Mouse (Mus musculus): ENCODE measurements around the gene Cacnb3. TPM values are rescaled to one million over a fixed set of nuclear protein-coding genes. Genes with fewer than 3 reads are reported as not detected.

Gene Cacnb3
- polyA plus RNA-seq, 1 experiment from 2014 or later = 86.2 TPM

DNA sequence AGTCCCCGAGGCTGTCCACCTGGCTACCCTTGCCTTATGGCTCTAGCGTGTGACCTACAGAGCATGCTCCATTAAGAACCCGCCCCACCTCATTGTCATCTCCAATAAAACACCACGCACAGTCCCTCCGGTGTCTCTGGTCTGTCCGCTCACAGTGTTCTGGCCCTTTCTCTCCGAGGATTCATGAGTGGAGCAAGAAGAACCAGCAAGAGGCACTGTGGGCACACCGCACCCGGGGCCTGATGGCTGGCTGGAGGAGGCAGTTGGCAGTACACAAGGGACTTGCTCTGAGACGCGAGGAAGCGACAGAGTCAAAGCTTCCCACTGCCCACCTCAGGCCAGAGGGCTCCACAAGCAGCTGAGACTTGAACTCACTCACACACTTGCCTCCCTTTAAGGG lies 13.8 kb downstream of the Cacnb3 start:
- Histone ChIP-seq H3K4me3 (no peak overlapping the region), H3K27me3 (no peaks in the 10 kb centered on the region), H3K27ac (replicated peaks) (no peak overlapping the region), H3K36me3 (peaks cover 99% of the 10 kb centered on the region), H3K4me2 (replicated peaks) (no peak overlapping the region), H3K9me3 (no peaks in the 10 kb centered on the region), H3K9ac (replicated peaks) (no peak overlapping the region), H3K4me1 (no peaks in the 10 kb centered on the region)
- 93% methylated on average over 12 of the region's 12 CpGs for WGBS
- no peak for ATAC-seq (ENCODE audit: low FRiP score, low read depth)

DNA sequence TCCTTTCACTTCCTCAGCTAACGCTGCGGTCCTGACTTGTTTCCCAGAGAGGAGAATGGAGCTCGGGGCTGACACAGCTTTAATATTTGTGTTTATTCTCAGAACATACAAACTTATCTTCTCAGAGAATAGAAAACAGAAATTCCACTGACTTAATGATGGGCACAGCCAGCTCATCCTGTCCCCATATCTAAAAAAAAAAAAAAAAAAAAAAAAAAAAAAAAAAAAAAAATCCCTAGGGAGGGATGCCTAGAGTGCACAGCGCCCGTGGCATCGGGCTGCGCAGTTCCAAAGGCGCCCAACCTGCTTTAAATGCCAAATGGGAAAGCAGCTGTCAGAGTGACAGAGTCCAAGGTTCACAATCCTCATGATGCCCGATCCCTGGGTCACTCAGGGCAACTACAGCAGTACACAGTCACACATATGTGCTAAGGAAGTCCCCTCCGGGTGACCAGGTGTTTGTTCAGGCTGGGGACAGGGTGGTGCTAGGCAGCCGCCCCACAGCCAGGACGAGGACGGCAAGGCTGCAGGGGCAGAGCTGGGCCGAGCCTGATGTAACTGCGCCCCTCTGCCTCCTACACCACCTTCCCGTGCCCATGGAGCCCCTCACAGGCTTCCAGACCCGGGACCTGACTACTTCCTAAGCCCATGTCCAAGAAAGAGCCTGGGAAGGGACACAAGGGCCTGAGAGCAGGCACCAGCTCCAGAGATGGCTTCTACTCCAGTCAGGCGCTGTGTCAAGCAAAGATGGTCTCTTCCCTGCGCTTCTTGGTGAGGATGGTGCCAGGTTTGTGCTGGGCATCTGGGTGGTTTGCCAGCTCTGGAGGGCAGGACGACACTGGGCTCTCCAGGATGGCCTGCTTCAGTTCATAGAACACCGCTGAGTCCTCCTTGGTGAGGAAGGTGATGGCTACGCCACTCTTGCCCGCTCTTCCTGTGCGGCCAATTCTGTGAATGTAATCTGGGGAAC lies 14.7 kb downstream of the Cacnb3 start:
- Histone ChIP-seq H3K27ac (replicated peaks) (0 out of 2 replicates have a peak overlapping the region, but pooled peaks have one; percentile 20), H3K36me3 (peaks cover 99% of the 10 kb centered on the region), H3K9ac (replicated peaks) (no peak overlapping the region; the same call in 1 of the 2 replicates), H3K4me2 (replicated peaks) (no peak overlapping the region), H3K9me3 (no peaks in the 10 kb centered on the region), H3K27me3 (no peaks in the 10 kb centered on the region), H3K4me3 (no peak overlapping the region), H3K4me1 (no peaks in the 10 kb centered on the region)
- 92% methylated on average over 24 of the region's 24 CpGs for WGBS
- no peak for ATAC-seq (ENCODE audit: low FRiP score, low read depth)

DNA sequence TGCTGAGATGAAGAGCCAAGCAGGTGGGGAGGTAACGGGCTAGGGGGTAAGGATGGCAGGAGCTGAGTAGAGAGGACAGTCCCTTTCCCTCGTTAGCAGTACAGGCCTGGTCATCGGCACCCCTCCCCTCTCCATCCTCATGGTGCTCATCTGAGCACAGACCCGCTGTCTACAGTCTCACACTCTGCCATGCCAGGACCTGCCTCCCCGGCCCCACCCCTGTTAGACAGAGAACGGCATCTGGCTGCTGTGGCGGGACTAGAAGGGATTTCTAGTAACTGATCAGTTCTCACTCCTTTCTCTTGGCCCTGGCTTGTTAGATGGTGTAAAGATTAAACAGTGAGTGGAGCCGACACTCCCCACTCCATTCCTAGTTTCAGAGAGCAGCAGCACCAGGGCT lies 16.1 kb downstream of the Cacnb3 start:
- no peaks in the 10 kb centered on the region for H3K4me1 ChIP-seq
- ATAC-seq (ENCODE audit: low FRiP score, low read depth) = no peak
- H3K9me3 ChIP-seq = no peaks in the 10 kb centered on the region
- H3K9ac ChIP-seq (replicated peaks) = no peak overlapping the region
- H3K4me2 ChIP-seq (replicated peaks) = no peak overlapping the region
- H3K36me3 ChIP-seq = peaks cover 99% of the 10 kb centered on the region
- 0 out of 2 replicates have a peak overlapping the region, but pooled peaks have one; percentile 3 for H3K27ac ChIP-seq (replicated peaks)
- no peaks in the 10 kb centered on the region for H3K27me3 ChIP-seq
- H3K4me3 ChIP-seq = no peak overlapping the region
- 84% methylated on average over 8 of the region's 8 CpGs for WGBS

- Histone ChIP-seq H3K4me1 (no peaks in the 10 kb centered on the region), H3K9me3 (no peaks in the 10 kb centered on the region), H3K27ac (replicated peaks) (no peak overlapping the region), H3K9ac (replicated peaks) (no peak overlapping the region), H3K4me2 (replicated peaks) (no peak overlapping the region), H3K4me3 (no peak overlapping the region), H3K36me3 (peaks cover 99% of the 10 kb centered on the region), H3K27me3 (no peaks in the 10 kb centered on the region)
- 91% methylated on average over 10 of the region's 10 CpGs for WGBS
- ATAC-seq (ENCODE audit: low FRiP score, low read depth) = no peak
These were observed 16.7 kb downstream of the Cacnb3 start for GRCm38 (mm10) chr15:98647308-98647707.

DNA sequence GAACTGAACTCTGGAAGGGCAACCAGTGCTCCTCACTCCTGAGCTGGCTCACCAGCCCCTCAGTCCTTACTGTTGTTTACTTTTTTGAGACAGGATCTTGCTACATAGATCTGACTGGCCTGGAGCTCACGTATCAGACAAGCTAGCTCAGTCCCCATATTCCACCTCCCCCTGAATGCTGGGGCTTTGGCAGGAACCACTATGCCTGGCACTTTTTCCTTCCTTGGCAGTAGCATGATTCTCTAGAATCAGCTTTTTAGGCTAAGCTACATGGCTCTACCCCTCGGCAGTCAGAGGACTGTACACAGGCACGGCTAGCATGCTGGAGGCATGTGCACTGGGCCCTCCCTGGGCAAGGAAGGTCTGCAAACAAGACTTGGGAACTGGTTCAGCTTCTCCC lies 17.4 kb downstream of the Cacnb3 start:
- H3K9ac ChIP-seq (replicated peaks) = no peak overlapping the region
- 97% methylated on average over 3 of the region's 3 CpGs for WGBS
- no peak overlapping the region for H3K27ac ChIP-seq (replicated peaks)
- H3K4me2 ChIP-seq (replicated peaks) = no peak overlapping the region
- H3K4me3 ChIP-seq = no peak overlapping the region
- no peaks in the 10 kb centered on the region for H3K27me3 ChIP-seq
- no peak for ATAC-seq (ENCODE audit: low FRiP score, low read depth)
- no peaks in the 10 kb centered on the region for H3K4me1 ChIP-seq
- H3K36me3 ChIP-seq = peaks cover 99% of the 10 kb centered on the region
- no peaks in the 10 kb centered on the region for H3K9me3 ChIP-seq

- Histone ChIP-seq H3K4me3 (no peak overlapping the region), H3K9me3 (no peaks in the 10 kb centered on the region), H3K36me3 (peaks cover 99% of the 10 kb centered on the region), H3K27ac (replicated peaks) (no peak overlapping the region), H3K9ac (replicated peaks) (no peak overlapping the region), H3K4me1 (no peaks in the 10 kb centered on the region), H3K27me3 (no peaks in the 10 kb centered on the region), H3K4me2 (replicated peaks) (no peak overlapping the region)
- WGBS = 96% methylated on average over 15 of the region's 15 CpGs
- no peak for ATAC-seq (ENCODE audit: low FRiP score, low read depth)
These were observed 20.8 kb downstream of the Cacnb3 start for GRCm38 (mm10) chr15:98651431-98651830.

GRCm38 (mm10) chr15:98652174-98652573 lies 21.5 kb downstream of the Cacnb3 start:
- no peak overlapping the region for H3K4me2 ChIP-seq (replicated peaks)
- 96% methylated on average over 8 of the region's 8 CpGs for WGBS
- H3K9ac ChIP-seq (replicated peaks) = no peak overlapping the region
- no peak overlapping the region for H3K27ac ChIP-seq (replicated peaks)
- H3K4me1 ChIP-seq = no peaks in the 10 kb centered on the region
- ATAC-seq (ENCODE audit: low FRiP score, low read depth) = no peak
- H3K4me3 ChIP-seq = no peak overlapping the region
- peaks cover 99% of the 10 kb centered on the region for H3K36me3 ChIP-seq
- no peaks in the 10 kb centered on the region for H3K27me3 ChIP-seq
- H3K9me3 ChIP-seq = no peaks in the 10 kb centered on the region

- no peak for ATAC-seq (ENCODE audit: low FRiP score, low read depth)
- Histone ChIP-seq H3K9me3 (no peaks in the 10 kb centered on the region), H3K27me3 (no peaks in the 10 kb centered on the region), H3K36me3 (peaks cover 73% of the 10 kb centered on the region), H3K4me1 (0 out of 2 replicates have a peak, but pooled peaks cover 5% of the 10 kb centered on the region), H3K4me3 (no peak overlapping the region), H3K27ac (replicated peaks) (no peak overlapping the region), H3K4me2 (replicated peaks) (no peak overlapping the region), H3K9ac (replicated peaks) (no peak overlapping the region)
- 84% methylated on average over 15 of the region's 15 CpGs for WGBS
These were observed 26.5 kb downstream of the Cacnb3 start for GRCm38 (mm10) chr15:98656982-98657751.

DNA sequence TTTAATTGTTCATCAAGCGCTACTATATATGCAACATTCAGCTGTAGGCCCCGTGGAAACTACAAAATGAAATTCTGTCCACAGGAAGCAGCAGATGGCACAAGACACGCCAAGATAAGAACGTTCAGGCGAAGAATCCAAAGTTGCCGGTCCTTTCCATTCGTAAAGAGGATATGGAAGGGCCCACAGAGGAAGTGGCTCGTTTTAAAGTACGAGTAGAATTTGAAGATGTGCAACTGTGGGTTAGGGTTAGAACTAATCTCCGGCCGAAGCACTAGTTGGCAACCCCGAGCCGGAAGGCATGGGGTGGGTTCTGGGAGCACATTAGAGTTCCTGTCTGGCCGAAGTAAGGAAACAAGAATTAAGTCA lies 31.5 kb downstream of the Cacnb3 start:
- Histone ChIP-seq H3K4me1 (0 out of 2 replicates have a peak, but pooled peaks cover 5% of the 10 kb centered on the region), H3K36me3 (peaks cover 25% of the 10 kb centered on the region), H3K9ac (replicated peaks) (peak overlapping the region; percentile 83), H3K4me2 (replicated peaks) (peak overlapping the region; percentile 74), H3K27ac (replicated peaks) (peak overlapping the region; percentile 85), H3K27me3 (no peaks in the 10 kb centered on the region), H3K4me3 (peak overlapping the region; percentile 80), H3K9me3 (no peaks in the 10 kb centered on the region)
- ATAC-seq (ENCODE audit: low FRiP score, low read depth) = no peak; the same call in 1 of the 2 replicates
- 1% methylated on average over 14 of the region's 14 CpGs for WGBS

DNA sequence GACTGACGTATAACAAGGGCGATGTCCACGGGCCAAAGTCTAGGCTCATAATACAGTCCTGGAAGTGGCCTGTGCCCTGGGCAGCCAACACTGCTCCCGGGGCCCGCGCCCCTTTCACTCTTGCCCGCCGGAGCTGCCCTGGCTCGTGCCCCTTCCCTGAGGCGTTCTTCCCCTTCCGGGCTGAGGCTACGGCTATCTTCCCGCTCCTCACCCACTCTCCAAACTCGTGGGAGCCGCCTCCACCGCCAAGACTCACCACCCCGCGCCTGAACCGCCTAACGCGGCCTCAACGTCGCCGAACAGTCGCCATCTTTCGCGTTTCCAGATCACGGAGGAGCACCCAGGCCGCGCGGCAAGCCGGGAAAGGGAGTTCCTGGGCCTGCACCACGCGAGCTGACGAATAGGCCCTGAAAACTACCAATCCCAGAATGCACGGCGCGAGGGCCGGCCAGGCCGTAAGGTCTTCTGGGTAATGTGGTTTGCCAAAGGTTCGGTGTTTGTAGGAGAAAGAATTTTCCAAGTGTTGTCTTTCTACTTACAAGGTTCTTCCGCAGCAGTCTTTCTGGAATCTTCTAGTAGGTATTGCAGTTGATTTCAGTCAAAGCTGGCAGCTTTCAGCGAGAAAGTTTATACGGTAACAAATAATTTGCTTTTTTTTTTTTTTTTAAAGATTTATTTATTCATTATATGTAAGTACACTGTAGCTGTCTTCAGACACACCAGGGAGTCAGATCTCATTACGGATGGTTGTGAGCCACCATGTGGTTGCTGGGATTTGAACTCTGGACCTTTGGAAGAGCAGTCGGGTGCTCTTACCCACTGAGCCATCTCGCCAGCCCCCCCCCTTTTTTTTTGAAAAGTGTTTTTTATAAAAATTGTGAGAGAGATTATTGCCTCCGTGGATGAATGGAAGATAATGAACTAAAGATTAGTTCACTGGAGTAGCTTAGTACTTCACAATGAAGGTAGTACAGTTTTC lies 32.2 kb downstream of the Cacnb3 start, which contains the start of gene Ddx23:
Gene Ddx23, minus strand, starts transcription at position 328 of the 979 bp plus-strand sequence.
- Histone ChIP-seq H3K36me3 (peaks cover 18% of the 10 kb centered on the region), H3K4me2 (replicated peaks) (peak within 1 kb of the TSS; percentile 74), H3K27ac (replicated peaks) (peak within 1 kb of the TSS; percentile 85), H3K4me1 (0 out of 2 replicates have a peak, but pooled peaks cover 5% of the 10 kb centered on the region), H3K4me3 (peak within 1 kb of the TSS; percentile 80), H3K27me3 (no peaks in the 10 kb centered on the region), H3K9me3 (no peaks in the 10 kb centered on the region), H3K9ac (replicated peaks) (peak within 1 kb of the TSS; percentile 83)
- ATAC-seq (ENCODE audit: low FRiP score, low read depth) = peak; percentile 97
- 5% methylated on average over 48 of the region's 48 CpGs for WGBS
